Mouse (Mus musculus): ENCODE results near the gene Ppcs. TPM values are rescaled to one million over a fixed set of nuclear protein-coding genes. Genes with fewer than 3 reads are reported as not detected.

Gene Ppcs
- polyA plus RNA-seq (2015; fragmentation: Nextera tagmentation; extraction: Ambion mirVana): 31.5 and 33.9 TPM in 2 replicates

GRCm38 (mm10) chr4:119422294-119422964 lies at the start of gene Ppcs, which contains the start of gene Zmynd12:
Ppcs (minus strand) TSS chr4:119422420.
Zmynd12 (plus strand) TSS chr4:119422814.
- Histone ChIP-seq H3K9me3 (ENCODE audit: control insufficient read depth, low read length) (no peaks in the 10 kb centered on the region), H3K4me2 (ENCODE audit: low read depth, low read length) (peak within 1 kb of the TSS; percentile 78), H3K36me3 (ENCODE audit: control insufficient read depth, insufficient read depth, low read length) (no peaks in the 10 kb centered on the region), H3K4me3 (ENCODE audit: low read length) (peak within 1 kb of the TSS; percentile 79), H3K27me3 (ENCODE audit: control insufficient read depth, insufficient read depth, low read depth, low read length) (no peaks in the 10 kb centered on the region), H3K9ac (ENCODE audit: low read length) (peak within 1 kb of the TSS; percentile 92), H3K27ac (ENCODE audit: low read length) (peak within 1 kb of the TSS; percentile 96), H3K4me1 (replicated peaks; ENCODE audit: control insufficient read depth, insufficient read depth, low read length) (peaks cover 15% of the 10 kb centered on the region)
- 0% methylated on average over 52 of the region's 52 CpGs for WGBS
- peak; percentile 96 for ATAC-seq (ENCODE audit: low read depth)

GRCm38 (mm10) chr4:119467720-119468380 lies 45.6 kb upstream of the Ppcs start:
- Histone ChIP-seq H3K9me3 (ENCODE audit: control insufficient read depth, low read length) (no peaks in the 10 kb centered on the region), H3K27ac (ENCODE audit: low read length) (no peak overlapping the region), H3K27me3 (ENCODE audit: control insufficient read depth, insufficient read depth, low read depth, low read length) (no peaks in the 10 kb centered on the region), H3K9ac (ENCODE audit: low read length) (no peak overlapping the region), H3K4me1 (replicated peaks; ENCODE audit: control insufficient read depth, insufficient read depth, low read length) (peaks cover 13% of the 10 kb centered on the region), H3K4me3 (ENCODE audit: low read length) (no peak overlapping the region), H3K4me2 (ENCODE audit: low read depth, low read length) (no peak overlapping the region), H3K36me3 (ENCODE audit: control insufficient read depth, insufficient read depth, low read length) (no peaks in the 10 kb centered on the region)
- ATAC-seq (ENCODE audit: low read depth): 0 out of 2 replicates have a peak, but pooled peaks have one; percentile 15
- 70% methylated on average over 16 of the region's 16 CpGs for WGBS

- H3K9ac ChIP-seq (ENCODE audit: low read length): no peak overlapping the region
- 90% methylated on average over 5 of the region's 5 CpGs for WGBS
Observed at GRCm38 (mm10) chr4:119465841-119466240, 43.6 kb upstream of the Ppcs start.

GRCm38 (mm10) chr4:119463756-119464419 lies 41.7 kb upstream of the Ppcs start:
- no peaks in the 10 kb centered on the region for H3K36me3 ChIP-seq (ENCODE audit: control insufficient read depth, insufficient read depth, low read length)
- ATAC-seq (ENCODE audit: low read depth): no peak
- H3K4me3 ChIP-seq (ENCODE audit: low read length): no peak overlapping the region
- no peak overlapping the region for H3K27ac ChIP-seq (ENCODE audit: low read length)
- WGBS: 62% methylated on average over 13 of the region's 13 CpGs
- H3K4me1 ChIP-seq (replicated peaks; ENCODE audit: control insufficient read depth, insufficient read depth, low read length): peaks cover 20% of the 10 kb centered on the region
- H3K27me3 ChIP-seq (ENCODE audit: control insufficient read depth, insufficient read depth, low read depth, low read length): no peaks in the 10 kb centered on the region
- no peak overlapping the region for H3K4me2 ChIP-seq (ENCODE audit: low read depth, low read length)
- H3K9me3 ChIP-seq (ENCODE audit: control insufficient read depth, low read length): no peaks in the 10 kb centered on the region
- H3K9ac ChIP-seq (ENCODE audit: low read length): no peak overlapping the region

More at GRCm38 (mm10) chr4:119465841-119466240, 43.6 kb upstream of the Ppcs start:
- Histone ChIP-seq H3K4me2 (ENCODE audit: low read depth, low read length) (no peak overlapping the region), H3K9me3 (ENCODE audit: control insufficient read depth, low read length) (no peaks in the 10 kb centered on the region), H3K27me3 (ENCODE audit: control insufficient read depth, insufficient read depth, low read depth, low read length) (no peaks in the 10 kb centered on the region), H3K36me3 (ENCODE audit: control insufficient read depth, insufficient read depth, low read length) (no peaks in the 10 kb centered on the region), H3K4me3 (ENCODE audit: low read length) (no peak overlapping the region), H3K27ac (ENCODE audit: low read length) (no peak overlapping the region), H3K4me1 (replicated peaks; ENCODE audit: control insufficient read depth, insufficient read depth, low read length) (peaks cover 20% of the 10 kb centered on the region)
- no peak for ATAC-seq (ENCODE audit: low read depth)

- Histone ChIP-seq H3K4me1 (replicated peaks; ENCODE audit: control insufficient read depth, insufficient read depth, low read length) (peaks cover 20% of the 10 kb centered on the region), H3K36me3 (ENCODE audit: control insufficient read depth, insufficient read depth, low read length) (no peaks in the 10 kb centered on the region), H3K27me3 (ENCODE audit: control insufficient read depth, insufficient read depth, low read depth, low read length) (no peaks in the 10 kb centered on the region), H3K9ac (ENCODE audit: low read length) (no peak overlapping the region), H3K9me3 (ENCODE audit: control insufficient read depth, low read length) (no peaks in the 10 kb centered on the region), H3K4me3 (ENCODE audit: low read length) (no peak overlapping the region), H3K4me2 (ENCODE audit: low read depth, low read length) (peak overlapping the region; percentile 0; the same call in 1 of the 2 replicates), H3K27ac (ENCODE audit: low read length) (peak overlapping the region; percentile 66)
- 21% methylated on average over 11 of the region's 11 CpGs for WGBS
- peak; percentile 81 for ATAC-seq (ENCODE audit: low read depth)
Observed at GRCm38 (mm10) chr4:119462858-119463755, 40.9 kb upstream of the Ppcs start.

- H3K4me1 ChIP-seq (replicated peaks; ENCODE audit: control insufficient read depth, insufficient read depth, low read length): peaks cover 20% of the 10 kb centered on the region
- no peak overlapping the region for H3K9ac ChIP-seq (ENCODE audit: low read length)
- no peak overlapping the region for H3K4me3 ChIP-seq (ENCODE audit: low read length)
- 67% methylated on average over 3 of the region's 3 CpGs for WGBS
- no peaks in the 10 kb centered on the region for H3K36me3 ChIP-seq (ENCODE audit: control insufficient read depth, insufficient read depth, low read length)
- no peak for ATAC-seq (ENCODE audit: low read depth)
- peak overlapping the region; percentile 66 for H3K27ac ChIP-seq (ENCODE audit: low read length)
- H3K4me2 ChIP-seq (ENCODE audit: low read depth, low read length): no peak overlapping the region
- H3K9me3 ChIP-seq (ENCODE audit: control insufficient read depth, low read length): no peaks in the 10 kb centered on the region
- H3K27me3 ChIP-seq (ENCODE audit: control insufficient read depth, insufficient read depth, low read depth, low read length): no peaks in the 10 kb centered on the region
Observed at GRCm38 (mm10) chr4:119462457-119462856, 40.2 kb upstream of the Ppcs start.

GRCm38 (mm10) chr4:119460728-119461141 lies 38.5 kb upstream of the Ppcs start:
- Histone ChIP-seq H3K9me3 (ENCODE audit: control insufficient read depth, low read length) (no peaks in the 10 kb centered on the region), H3K9ac (ENCODE audit: low read length) (no peak overlapping the region), H3K36me3 (ENCODE audit: control insufficient read depth, insufficient read depth, low read length) (no peaks in the 10 kb centered on the region), H3K27me3 (ENCODE audit: control insufficient read depth, insufficient read depth, low read depth, low read length) (no peaks in the 10 kb centered on the region), H3K4me3 (ENCODE audit: low read length) (no peak overlapping the region), H3K4me2 (ENCODE audit: low read depth, low read length) (no peak overlapping the region), H3K4me1 (replicated peaks; ENCODE audit: control insufficient read depth, insufficient read depth, low read length) (peaks cover 20% of the 10 kb centered on the region), H3K27ac (ENCODE audit: low read length) (0 out of 2 replicates have a peak overlapping the region, but pooled peaks have one; percentile 45)
- ATAC-seq (ENCODE audit: low read depth): peak; percentile 85
- WGBS: 34% methylated on average over 8 of the region's 8 CpGs

GRCm38 (mm10) chr4:119460296-119460695 lies 38.1 kb upstream of the Ppcs start:
- 0 out of 2 replicates have a peak overlapping the region, but pooled peaks have one; percentile 45 for H3K27ac ChIP-seq (ENCODE audit: low read length)
- WGBS: 46% methylated on average over 5 of the region's 5 CpGs
- no peak for ATAC-seq (ENCODE audit: low read depth)

More at GRCm38 (mm10) chr4:119460296-119460695, 38.1 kb upstream of the Ppcs start:
- H3K27me3 ChIP-seq (ENCODE audit: control insufficient read depth, insufficient read depth, low read depth, low read length): no peaks in the 10 kb centered on the region
- H3K36me3 ChIP-seq (ENCODE audit: control insufficient read depth, insufficient read depth, low read length): no peaks in the 10 kb centered on the region
- no peak overlapping the region for H3K4me2 ChIP-seq (ENCODE audit: low read depth, low read length)
- no peak overlapping the region for H3K9ac ChIP-seq (ENCODE audit: low read length)
- no peak overlapping the region for H3K4me3 ChIP-seq (ENCODE audit: low read length)
- H3K9me3 ChIP-seq (ENCODE audit: control insufficient read depth, low read length): no peaks in the 10 kb centered on the region
- H3K4me1 ChIP-seq (replicated peaks; ENCODE audit: control insufficient read depth, insufficient read depth, low read length): peaks cover 20% of the 10 kb centered on the region

Measured in lung, embryonic 16.5 days (tissue).